Mouse (Mus musculus): ENCODE measurements around the gene Tmem116. TPM values are rescaled to one million over a fixed set of nuclear protein-coding genes. Genes with fewer than 3 reads are reported as not detected.

Gene Tmem116
- polyA plus RNA-seq, 1 experiment from 2014 or later: 3.1 TPM

- Histone ChIP-seq H3K9me3 (no peaks in the 10 kb centered on the region), H3K4me2 (peak overlapping the region; percentile 21; the same call in 1 of the 2 replicates), H3K27me3 (replicated peaks) (no peaks in the 10 kb centered on the region), H3K27ac (no peak overlapping the region), H3K36me3 (peaks cover 30% of the 10 kb centered on the region), H3K9ac (no peak overlapping the region), H3K4me1 (peaks cover 26% of the 10 kb centered on the region), H3K4me3 (replicated peaks) (0 out of 2 replicates have a peak overlapping the region, but pooled peaks have one; percentile 3)
- 74% methylated on average over 9 of the region's 9 CpGs for WGBS
- no peak for ATAC-seq (ENCODE audit: insufficient read depth, low FRiP score, low read depth)
Observed at GRCm38 (mm10) chr5:121450476-121450875, 1.2 kb upstream of the Tmem116 start.

- peak overlapping the region; percentile 95; the same call in 1 of the 2 replicates for H3K9ac ChIP-seq
- H3K4me2 ChIP-seq: peak overlapping the region; percentile 90
- no peak for ATAC-seq (ENCODE audit: insufficient read depth, low FRiP score, low read depth)
- H3K4me3 ChIP-seq (replicated peaks): peak overlapping the region; percentile 97
- H3K36me3 ChIP-seq: peaks cover 24% of the 10 kb centered on the region
- peak overlapping the region; percentile 96 for H3K27ac ChIP-seq
- WGBS: 16% methylated on average over 8 of the region's 8 CpGs
- H3K9me3 ChIP-seq: no peaks in the 10 kb centered on the region
- H3K27me3 ChIP-seq (replicated peaks): no peaks in the 10 kb centered on the region
- H3K4me1 ChIP-seq: peaks cover 26% of the 10 kb centered on the region
Observed at GRCm38 (mm10) chr5:121451203-121451602, 490 bp upstream of the Tmem116 start.

- Histone ChIP-seq H3K4me1 (peaks cover 26% of the 10 kb centered on the region), H3K36me3 (peaks cover 14% of the 10 kb centered on the region), H3K27ac (peak within 1 kb of the TSS; percentile 96), H3K9ac (peak within 1 kb of the TSS; percentile 96), H3K4me3 (replicated peaks) (peak within 1 kb of the TSS; percentile 97), H3K27me3 (replicated peaks) (no peaks in the 10 kb centered on the region), H3K9me3 (no peaks in the 10 kb centered on the region), H3K4me2 (peak within 1 kb of the TSS; percentile 90)
- under 1% methylated on average over 87 of the region's 97 CpGs for WGBS
- peak; percentile 94 for ATAC-seq (ENCODE audit: insufficient read depth, low FRiP score, low read depth)
Observed at GRCm38 (mm10) chr5:121452026-121452869, 555 bp downstream of the Tmem116 start, which contains the start of gene Erp29. Gene Erp29, minus strand, starts transcription at chr5:121452506.

- peaks cover 26% of the 10 kb centered on the region for H3K4me1 ChIP-seq
- no peaks in the 10 kb centered on the region for H3K9me3 ChIP-seq
- H3K4me3 ChIP-seq (replicated peaks): peak overlapping the region; percentile 97
- 5% methylated on average over 9 of the region's 9 CpGs for WGBS
- peaks cover 11% of the 10 kb centered on the region; the same call in 1 of the 2 replicates for H3K36me3 ChIP-seq
- peak overlapping the region; percentile 96 for H3K27ac ChIP-seq
- ATAC-seq (ENCODE audit: insufficient read depth, low FRiP score, low read depth): no peak
- H3K4me2 ChIP-seq: peak overlapping the region; percentile 81
- peak overlapping the region; percentile 96 for H3K9ac ChIP-seq
- no peaks in the 10 kb centered on the region for H3K27me3 ChIP-seq (replicated peaks)
Observed at GRCm38 (mm10) chr5:121452906-121453305, 1.2 kb downstream of the Tmem116 start.

GRCm38 (mm10) chr5:121453743-121454502 is 2.2 kb downstream of the Tmem116 start:
- no peaks in the 10 kb centered on the region for H3K27me3 ChIP-seq (replicated peaks)
- peaks cover 26% of the 10 kb centered on the region for H3K4me1 ChIP-seq
- H3K36me3 ChIP-seq: 0 out of 2 replicates have a peak, but pooled peaks cover 5% of the 10 kb centered on the region
- no peak for ATAC-seq (ENCODE audit: insufficient read depth, low FRiP score, low read depth)
- H3K27ac ChIP-seq: peak overlapping the region; percentile 96
- H3K9me3 ChIP-seq: no peaks in the 10 kb centered on the region
- WGBS: 73% methylated on average over 13 of the region's 13 CpGs
- peak overlapping the region; percentile 81; the same call in 1 of the 2 replicates for H3K4me2 ChIP-seq
- no peak overlapping the region for H3K9ac ChIP-seq
- H3K4me3 ChIP-seq (replicated peaks): no peak overlapping the region

GRCm38 (mm10) chr5:121454503-121454782 is 2.8 kb downstream of the Tmem116 start:
- H3K36me3 ChIP-seq: no peaks in the 10 kb centered on the region
- H3K4me1 ChIP-seq: peaks cover 26% of the 10 kb centered on the region
- H3K4me2 ChIP-seq: no peak overlapping the region
- no peak overlapping the region for H3K4me3 ChIP-seq (replicated peaks)
- no peaks in the 10 kb centered on the region for H3K27me3 ChIP-seq (replicated peaks)
- WGBS: 67% methylated on average over 3 of the region's 3 CpGs
- H3K27ac ChIP-seq: peak overlapping the region; percentile 96
- H3K9ac ChIP-seq: no peak overlapping the region
- no peak for ATAC-seq (ENCODE audit: insufficient read depth, low FRiP score, low read depth)
- H3K9me3 ChIP-seq: no peaks in the 10 kb centered on the region

- Histone ChIP-seq H3K36me3 (no peaks in the 10 kb centered on the region), H3K4me1 (peaks cover 23% of the 10 kb centered on the region), H3K4me3 (replicated peaks) (no peak overlapping the region), H3K9ac (no peak overlapping the region), H3K9me3 (no peaks in the 10 kb centered on the region), H3K4me2 (no peak overlapping the region), H3K27ac (peak overlapping the region; percentile 64), H3K27me3 (replicated peaks) (no peaks in the 10 kb centered on the region)
- no peak for ATAC-seq (ENCODE audit: insufficient read depth, low FRiP score, low read depth)
- WGBS: 47% methylated on average over 9 of the region's 9 CpGs
Observed at GRCm38 (mm10) chr5:121455510-121456265, 4.0 kb downstream of the Tmem116 start.

- WGBS: 60% methylated on average over 4 of the region's 4 CpGs
- Histone ChIP-seq H3K9ac (no peak overlapping the region), H3K36me3 (no peaks in the 10 kb centered on the region), H3K27me3 (replicated peaks) (no peaks in the 10 kb centered on the region), H3K9me3 (no peaks in the 10 kb centered on the region), H3K4me1 (no peaks in the 10 kb centered on the region; the same call in 1 of the 2 replicates), H3K4me3 (replicated peaks) (no peak overlapping the region), H3K27ac (no peak overlapping the region), H3K4me2 (no peak overlapping the region)
- ATAC-seq (ENCODE audit: insufficient read depth, low FRiP score, low read depth): no peak
Observed at GRCm38 (mm10) chr5:121461339-121462170, 9.9 kb downstream of the Tmem116 start.

GRCm38 (mm10) chr5:121462171-121462502 is 10.4 kb downstream of the Tmem116 start:
- Histone ChIP-seq H3K4me3 (replicated peaks) (no peak overlapping the region), H3K9ac (no peak overlapping the region), H3K4me1 (no peaks in the 10 kb centered on the region; the same call in 1 of the 2 replicates), H3K36me3 (no peaks in the 10 kb centered on the region), H3K27ac (no peak overlapping the region), H3K27me3 (replicated peaks) (no peaks in the 10 kb centered on the region), H3K9me3 (no peaks in the 10 kb centered on the region), H3K4me2 (no peak overlapping the region)
- WGBS: 31% methylated on average over 1 of the region's 1 CpGs
- ATAC-seq (ENCODE audit: insufficient read depth, low FRiP score, low read depth): no peak

GRCm38 (mm10) chr5:121462967-121463366 is 11.3 kb downstream of the Tmem116 start:
- Histone ChIP-seq H3K4me3 (replicated peaks) (no peak overlapping the region), H3K9ac (no peak overlapping the region), H3K4me1 (no peaks in the 10 kb centered on the region; the same call in 1 of the 2 replicates), H3K27me3 (replicated peaks) (no peaks in the 10 kb centered on the region), H3K4me2 (no peak overlapping the region), H3K36me3 (no peaks in the 10 kb centered on the region), H3K9me3 (no peaks in the 10 kb centered on the region), H3K27ac (no peak overlapping the region)
- ATAC-seq (ENCODE audit: insufficient read depth, low FRiP score, low read depth): peak; percentile 75
- WGBS: 61% methylated on average over 5 of the region's 5 CpGs

Measured in stomach, embryonic 15.5 days (tissue).